Mouse (Mus musculus) cerebellum, adult 2 months (tissue): Measurements from ENCODE around the gene Flt1. TPM values are rescaled to one million over a fixed set of nuclear protein-coding genes. Genes with fewer than 3 reads are reported as not detected.

Source experiments
- DNase-seq, 2 experiments: peaks; one replicate each; pipeline ENCODE4 v3.0.0; 2021
- H3K27ac ChIP-seq: fragments of 200-500 bp; 2 replicates; pipeline ENCODE4 v1.5.1; 2012; ENCODE audit warnings: low read length, control low read depth, inconsistent platforms; ENCODE audit not compliant: insufficient read depth
- H3K27me3 ChIP-seq: fragments of 200-500 bp; 2 replicates; pipeline ENCODE4 v1.6.1; 2012; ENCODE audit warnings: inconsistent platforms, mild to moderate bottlenecking, low read length, moderate library complexity; ENCODE audit not compliant: control insufficient read depth, insufficient read depth
- H3K4me1 ChIP-seq: fragments of 200-500 bp; 2 replicates; pipeline ENCODE4 v1.6.1; 2011; ENCODE audit warnings: low read length; ENCODE audit not compliant: control insufficient read depth, insufficient read depth
- H3K4me3 ChIP-seq: fragments of 200-500 bp; replicated peaks from 2 replicates; pipeline ENCODE3; 2011; ENCODE audit warnings: mild to moderate bottlenecking, low read depth, low read length, control low read depth; ENCODE audit not compliant: insufficient read depth
- CTCF ChIP-seq: fragments of 200-500 bp; IDR thresholded peaks from 2 replicates; pipeline ENCODE4 v1.5.1; 2011; ENCODE audit warnings: low read depth, mild to moderate bottlenecking, control low read depth, low read length, moderate library complexity, borderline replicate concordance; ENCODE audit not compliant: insufficient read depth
- POLR2A ChIP-seq: fragments of 200-500 bp; IDR thresholded peaks from 2 replicates; pipeline ENCODE4 v1.6.1; 2011; ENCODE audit warnings: low read length, control low read depth, borderline replicate concordance; ENCODE audit not compliant: insufficient read depth
- WGBS: fragments of 180-500 bp; shearing (Covaris S2); methylation state at CpG from one replicate; pipeline ENCODE4 v1.1.7; 2018; 5-methylcytosine and 5-hydroxymethylcytosine counted together
- polyA plus RNA-seq: library from polyadenylated mRNA; depleted of rRNA; stranded (reverse); fragments of >200 nt; gene quantifications from 2 replicates; pipeline ENCODE4 v1.2.3, GENCODE M21; 2012; rRNA removed

Gene Flt1
- 21.4 and 24.7 TPM in 2 replicates for polyA plus RNA-seq

- no peak within 1 kb of the TSS for H3K27ac ChIP-seq
- peaks cover 3% of the 10 kb centered on the region; the same call in 1 of the 2 replicates for H3K4me1 ChIP-seq
- 1% methylated on average over 82 of the region's 82 CpGs for WGBS
- H3K4me3 ChIP-seq: peak within 1 kb of the TSS; percentile 5
- peaks cover 6% of the 10 kb centered on the region; the same call in 1 of the 2 replicates for H3K27me3 ChIP-seq
- TF ChIP-seq POLR2A: no peak
- no peak for TF ChIP-seq CTCF
- peak in 1 of 2 experiments; percentile 27 for DNase-seq
Measured at GRCm38 (mm10) chr5:147725831-147726700, at the start of gene Flt1. TSS of gene Flt1 (minus strand) at chr5:147726011.

- no peak overlapping the region for H3K27ac ChIP-seq
- DNase-seq: no peak
- H3K4me1 ChIP-seq: no peaks in the 10 kb centered on the region
- no peaks in the 10 kb centered on the region for H3K27me3 ChIP-seq
- TF ChIP-seq CTCF (no peak), POLR2A (no peak)
- 87% methylated on average over 7 of the region's 7 CpGs for WGBS
- no peak overlapping the region for H3K4me3 ChIP-seq
Measured at GRCm38 (mm10) chr5:147775222-147775621, 49.4 kb upstream of the Flt1 start.

- Histone ChIP-seq H3K27ac (no peak overlapping the region), H3K27me3 (no peaks in the 10 kb centered on the region), H3K4me1 (no peaks in the 10 kb centered on the region), H3K4me3 (no peak overlapping the region)
- DNase-seq: no peak
- TF ChIP-seq POLR2A (no peak), CTCF (no peak)
- WGBS: 76% methylated on average over 6 of the region's 6 CpGs
Measured at GRCm38 (mm10) chr5:147769918-147770317, 44.1 kb upstream of the Flt1 start.

- Histone ChIP-seq H3K27me3 (no peaks in the 10 kb centered on the region), H3K27ac (no peak overlapping the region), H3K4me1 (no peaks in the 10 kb centered on the region), H3K4me3 (no peak overlapping the region)
- TF ChIP-seq CTCF (no peak), POLR2A (no peak)
- no peak for DNase-seq
- WGBS: 63% methylated on average over 4 of the region's 4 CpGs
Measured at GRCm38 (mm10) chr5:147764061-147764460, 38.2 kb upstream of the Flt1 start.

GRCm38 (mm10) chr5:147761984-147762383 is 36.2 kb upstream of the Flt1 start:
- DNase-seq: no peak
- TF ChIP-seq POLR2A: no peak
- no peak for TF ChIP-seq CTCF
- Histone ChIP-seq H3K27me3 (no peaks in the 10 kb centered on the region), H3K4me1 (no peaks in the 10 kb centered on the region), H3K4me3 (no peak overlapping the region), H3K27ac (no peak overlapping the region)
- 41% methylated on average over 8 of the region's 8 CpGs for WGBS

- H3K27ac ChIP-seq: no peak overlapping the region
- WGBS: 25% methylated on average over 9 of the region's 9 CpGs
- H3K4me3 ChIP-seq: no peak overlapping the region
- TF ChIP-seq POLR2A (no peak), CTCF (no peak)
- no peak for DNase-seq
- no peaks in the 10 kb centered on the region for H3K4me1 ChIP-seq
- no peaks in the 10 kb centered on the region for H3K27me3 ChIP-seq
Measured at GRCm38 (mm10) chr5:147761275-147761674, 35.5 kb upstream of the Flt1 start.

GRCm38 (mm10) chr5:147758640-147759319 is 33.0 kb upstream of the Flt1 start:
- DNase-seq: no peak
- TF ChIP-seq CTCF (no peak), POLR2A (no peak)
- Histone ChIP-seq H3K4me1 (no peaks in the 10 kb centered on the region), H3K27ac (no peak overlapping the region), H3K27me3 (no peaks in the 10 kb centered on the region), H3K4me3 (no peak overlapping the region)
- WGBS: 83% methylated on average over 9 of the region's 9 CpGs
